Mouse (Mus musculus): Measurements from ENCODE around the gene Rps6ka5.

DNA sequence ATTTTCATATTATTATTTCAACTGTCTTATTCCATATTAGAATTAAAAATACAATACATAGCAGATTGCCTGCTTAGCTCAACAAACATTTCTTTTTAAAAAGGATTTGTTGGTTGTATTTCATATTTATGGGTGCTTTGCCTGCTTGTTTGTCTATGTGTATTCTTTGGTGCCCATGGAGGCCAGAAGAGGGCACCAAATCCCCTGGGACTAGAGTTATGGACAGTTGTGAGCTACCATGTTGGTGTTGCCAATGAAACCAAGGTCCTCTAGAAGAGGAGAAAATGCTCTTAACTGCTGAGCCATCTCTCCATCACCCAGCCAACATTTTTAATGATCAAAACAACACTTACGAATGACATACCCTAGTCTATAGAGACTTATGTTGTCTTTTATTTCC, 120.0 kb downstream of the Rps6ka5 start:
- TF ChIP-seq CTCF (conservative IDR thresholded peaks at IDR 0.05; ENCODE audit: insufficient read depth, insufficient read length, low read depth, low read length) (peak; percentile 54), POLR2A (IDR thresholded peaks at IDR 0.05; ENCODE audit: low read depth, low read length) (no peak)

All from kidney, adult 2 months (tissue).